Mouse (Mus musculus) mature B cell (primary cell): ENCODE data around the gene Pkhd1.
"Not testable (repeated sequence)": the region's sequence is repeated elsewhere in the genome, so short reads cannot be mapped to it uniquely, and the experiment has no call there.

Experiments used
- in situ Hi-C: fragments of 300-500 bp; cut with MboI; formaldehyde crosslinking; loops from 2 replicates; pipeline ENCODE4 v1.14.3; 2019

Pkhd1 gene

GRCm38 (mm10) chr1:20301631-20302030 lies 316.2 kb downstream of the Pkhd1 start:
- in situ Hi-C loops = no loop called here

- in situ Hi-C loops = no loop called here
Observed at GRCm38 (mm10) chr1:20288696-20289095, 329.2 kb downstream of the Pkhd1 start.

DNA sequence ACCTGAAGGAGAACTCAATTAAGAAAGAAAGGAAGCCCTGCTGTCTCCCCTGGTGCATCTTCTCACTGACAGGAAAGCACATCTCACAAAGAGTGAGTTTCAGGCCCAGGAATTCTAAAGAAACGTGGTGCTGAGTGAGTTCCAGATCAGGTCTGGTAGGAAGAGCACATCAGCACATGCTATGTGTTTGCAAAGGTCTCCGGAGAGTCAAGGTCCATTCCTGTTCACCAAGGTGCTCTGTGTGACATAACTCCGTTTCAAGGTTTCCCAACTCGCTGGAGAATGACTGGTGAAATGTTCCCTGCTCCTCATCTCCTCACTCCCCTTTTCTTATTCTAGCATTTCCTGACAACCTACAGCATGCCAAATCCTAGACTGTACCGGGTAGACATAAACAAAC lies 357.5 kb downstream of the Pkhd1 start:
- in situ Hi-C loops = no loop called here

GRCm38 (mm10) chr1:20248169-20248568 lies 369.7 kb downstream of the Pkhd1 start:
- in situ Hi-C loops = no loop called here

DNA sequence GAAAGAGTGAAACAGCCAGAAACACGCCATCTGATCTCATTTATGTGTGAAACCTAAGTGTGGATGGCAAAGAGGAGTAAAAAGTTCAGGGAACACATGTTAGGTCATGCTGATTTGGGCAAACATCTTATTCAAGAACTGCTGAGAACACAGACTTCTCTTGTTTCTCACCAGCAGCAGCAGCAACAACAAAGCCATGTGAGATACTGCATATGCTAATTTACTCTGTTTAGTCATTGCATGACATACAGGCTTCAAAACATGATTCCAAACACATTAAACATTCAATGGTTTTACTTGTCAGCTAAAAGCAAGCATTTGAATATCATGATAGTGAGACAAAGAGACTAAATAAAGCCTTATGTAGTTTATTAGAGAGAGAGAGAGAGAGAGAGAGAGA lies 401.2 kb downstream of the Pkhd1 start:
- in situ Hi-C loops = no loop called here

GRCm38 (mm10) chr1:20190444-20190843 lies 427.4 kb downstream of the Pkhd1 start:
- in situ Hi-C loops = no loop called here

GRCm38 (mm10) chr1:20180157-20180556 lies 437.7 kb downstream of the Pkhd1 start:
- in situ Hi-C loops = no loop called here

DNA sequence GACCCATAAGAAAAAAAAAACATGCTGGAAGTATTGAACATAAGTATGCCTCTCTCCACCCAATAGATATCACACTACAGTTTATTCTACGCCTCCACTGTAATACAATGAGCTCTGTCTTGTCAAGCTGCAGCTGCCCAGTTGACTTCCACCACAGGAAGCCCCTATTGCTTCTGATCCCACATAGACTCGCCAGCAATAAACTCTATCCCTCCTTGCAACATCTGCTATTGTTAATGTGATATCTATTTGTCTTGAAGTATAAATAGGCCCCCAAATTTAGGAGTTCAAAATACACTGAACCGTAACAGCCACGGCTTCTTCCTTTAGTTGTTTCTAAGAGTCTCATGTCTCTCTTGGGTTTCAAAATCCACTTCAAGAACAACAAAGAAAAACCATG lies 446.7 kb downstream of the Pkhd1 start:
- in situ Hi-C loops = no loop called here

DNA sequence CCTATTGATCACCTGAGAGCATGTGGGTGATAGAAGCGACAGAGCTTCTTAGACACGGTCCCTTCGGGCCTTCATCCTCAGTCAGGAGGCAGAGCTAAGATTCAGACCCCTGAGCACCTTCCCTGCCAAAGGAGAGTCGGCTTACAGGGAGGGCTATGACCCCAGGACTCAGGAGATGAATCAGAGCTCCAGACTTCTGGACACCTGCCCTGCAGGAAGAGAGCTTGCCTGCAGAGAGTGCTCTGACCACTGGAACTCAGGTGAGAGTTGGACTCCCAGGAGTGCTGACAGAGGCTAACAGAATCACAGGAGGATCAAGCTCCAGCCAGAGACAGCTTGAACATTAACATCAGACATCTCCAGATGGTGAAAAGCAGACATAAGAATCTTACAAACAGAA lies 467.2 kb downstream of the Pkhd1 start:
- in situ Hi-C loops = not testable (repeated sequence)

GRCm38 (mm10) chr1:20150016-20150415 lies 467.8 kb downstream of the Pkhd1 start:
- in situ Hi-C loops = no loop called here

- in situ Hi-C loops = no loop called here
Observed at GRCm38 (mm10) chr1:20136205-20136604, 481.7 kb downstream of the Pkhd1 start.

DNA sequence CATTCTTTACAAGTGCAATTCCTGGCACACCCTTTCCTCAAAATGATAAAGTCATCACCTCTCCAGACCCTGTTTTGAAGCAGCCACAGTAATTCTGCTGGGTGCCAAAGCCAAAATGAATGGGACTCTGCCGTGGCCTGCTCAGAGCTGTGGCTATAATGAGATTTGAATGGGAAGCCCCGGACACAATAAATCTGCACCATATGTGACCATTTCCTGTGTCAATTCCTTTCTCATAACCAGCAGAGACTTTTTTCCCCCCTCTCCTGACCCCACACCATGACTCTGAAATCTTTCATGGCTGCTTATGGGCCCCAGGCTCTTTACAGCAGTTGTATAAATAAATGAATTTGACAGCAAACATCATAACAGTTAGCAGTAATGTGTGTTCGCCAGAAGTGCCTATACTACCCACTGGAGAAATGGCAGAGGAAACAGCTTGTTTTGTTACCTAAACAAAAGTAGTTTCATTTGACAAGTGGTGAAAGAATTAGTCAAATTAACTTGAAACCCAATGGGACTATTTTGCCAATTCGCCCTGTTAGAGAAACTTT lies 482.7 kb downstream of the Pkhd1 start:
- in situ Hi-C loops = no loop called here

GRCm38 (mm10) chr1:20133636-20134035 lies 484.2 kb downstream of the Pkhd1 start:
- in situ Hi-C loops = no loop called here

DNA sequence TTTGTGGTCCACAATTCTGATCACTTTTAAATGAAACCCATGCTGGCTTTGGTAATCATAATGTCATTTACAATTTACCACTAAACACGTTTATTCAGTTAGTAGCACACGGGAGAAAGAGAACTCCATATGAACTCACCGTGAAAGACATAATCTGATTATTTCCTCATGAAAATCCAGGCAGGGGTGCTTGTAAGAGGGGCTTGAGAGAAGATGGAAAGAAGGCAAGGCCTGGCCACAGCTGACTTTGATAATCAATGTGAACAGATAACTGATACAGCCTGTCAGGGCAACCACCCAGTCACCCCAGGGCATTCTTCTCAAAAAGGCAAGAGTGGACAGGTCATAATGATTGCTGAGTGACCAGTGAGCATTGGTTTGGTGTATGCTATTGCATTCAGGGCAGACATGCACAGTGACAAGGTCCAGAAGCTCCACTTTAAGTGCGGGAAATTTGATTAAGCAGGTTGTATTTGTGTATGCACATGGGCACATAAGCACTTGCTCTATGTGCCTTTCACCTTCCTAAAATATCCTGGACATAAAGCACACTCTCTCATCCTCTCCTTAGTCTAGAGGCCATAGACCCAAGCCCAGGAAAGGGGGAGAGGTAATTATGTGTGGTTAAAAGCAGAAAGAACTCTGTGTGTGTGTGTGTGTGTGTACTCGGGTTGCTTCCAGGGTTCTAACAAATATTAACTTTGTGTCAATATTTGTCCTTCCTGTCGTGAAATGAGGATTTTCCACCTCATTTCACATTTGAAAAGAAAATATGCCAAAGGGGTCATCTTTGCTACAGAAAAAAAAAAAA lies 485.9 kb downstream of the Pkhd1 start:
- in situ Hi-C loops = no loop called here

- in situ Hi-C loops = no loop called here
Observed at GRCm38 (mm10) chr1:20117331-20117730, 500.5 kb downstream of the Pkhd1 start.

DNA sequence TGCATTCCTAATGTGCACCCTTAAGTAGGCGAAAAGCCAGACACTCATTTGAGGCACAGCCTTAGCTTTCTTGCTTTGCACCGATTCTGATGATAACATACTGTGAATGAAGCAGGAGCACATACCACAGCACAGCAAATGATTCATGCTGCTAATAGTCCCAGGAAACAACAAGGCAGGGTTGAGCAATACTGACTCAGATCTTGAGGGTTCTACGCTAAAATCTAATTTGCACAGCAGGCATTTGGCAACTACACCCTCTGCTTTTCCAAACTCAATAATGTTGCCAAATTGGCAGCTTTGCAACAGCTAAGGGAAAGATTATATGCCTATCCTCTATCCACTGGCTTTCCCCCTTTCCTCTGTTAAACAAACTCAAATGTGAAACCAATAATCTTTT lies 548.1 kb downstream of the Pkhd1 start:
- in situ Hi-C loops = no loop called here

- in situ Hi-C loops = no loop called here
Observed at GRCm38 (mm10) chr1:20058245-20058644, 559.6 kb downstream of the Pkhd1 start.

GRCm38 (mm10) chr1:20039389-20039788 lies 578.5 kb downstream of the Pkhd1 start:
- in situ Hi-C loops = no loop called here

DNA sequence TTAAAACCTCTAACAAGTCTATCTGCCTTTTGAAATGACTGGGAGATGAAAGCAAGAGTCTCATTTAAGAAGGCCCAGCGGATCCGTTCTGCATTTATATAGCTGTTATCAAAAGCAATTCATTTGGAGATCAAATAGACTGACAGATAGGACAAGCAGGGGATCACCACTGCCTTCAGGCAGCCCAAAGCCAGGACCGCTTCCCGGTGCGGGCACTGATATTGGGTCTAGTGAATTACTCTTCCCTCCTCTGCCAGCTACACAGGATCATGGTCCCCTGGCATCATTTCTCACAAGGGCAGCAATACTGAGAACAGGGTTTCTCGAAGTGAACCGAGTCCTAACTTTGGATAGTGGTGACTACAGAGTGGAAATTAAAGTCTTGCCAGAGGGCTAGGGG lies 582.6 kb downstream of the Pkhd1 start:
- in situ Hi-C loops = no loop called here

DNA sequence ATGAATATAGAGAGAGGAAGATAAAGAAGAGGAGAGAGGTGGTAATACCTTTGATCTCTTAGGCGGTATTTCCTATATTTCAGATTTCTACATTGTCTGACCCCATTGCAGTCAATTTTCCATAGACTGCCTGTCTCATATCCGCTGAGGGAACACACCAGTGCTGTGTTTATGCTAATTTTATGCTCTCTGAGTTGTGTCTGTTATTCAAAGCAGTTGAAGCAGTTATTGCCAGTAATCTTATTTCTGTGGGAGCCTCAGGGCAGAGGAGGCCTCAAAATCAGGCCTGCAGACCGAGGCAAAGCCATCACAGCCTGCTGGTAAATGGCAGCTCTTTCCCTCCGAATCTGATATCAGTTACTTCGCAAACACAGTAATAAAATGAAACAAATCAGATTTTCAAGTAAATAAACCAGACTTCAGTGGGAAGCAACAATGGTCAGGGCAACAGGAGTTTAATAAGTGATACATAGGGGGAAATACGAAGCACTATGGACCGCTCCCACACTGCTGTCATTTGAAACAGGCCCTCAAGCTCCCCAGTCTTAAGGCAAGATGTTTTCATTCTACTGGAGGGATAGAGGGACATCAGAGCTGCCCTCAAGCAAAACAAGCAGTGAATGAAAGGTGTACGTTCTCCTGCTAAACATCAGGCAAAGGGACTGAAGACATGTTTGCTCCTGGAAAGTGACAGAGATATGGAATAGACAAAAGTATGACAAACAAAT lies 599.5 kb downstream of the Pkhd1 start:
- in situ Hi-C loops = no loop called here

DNA sequence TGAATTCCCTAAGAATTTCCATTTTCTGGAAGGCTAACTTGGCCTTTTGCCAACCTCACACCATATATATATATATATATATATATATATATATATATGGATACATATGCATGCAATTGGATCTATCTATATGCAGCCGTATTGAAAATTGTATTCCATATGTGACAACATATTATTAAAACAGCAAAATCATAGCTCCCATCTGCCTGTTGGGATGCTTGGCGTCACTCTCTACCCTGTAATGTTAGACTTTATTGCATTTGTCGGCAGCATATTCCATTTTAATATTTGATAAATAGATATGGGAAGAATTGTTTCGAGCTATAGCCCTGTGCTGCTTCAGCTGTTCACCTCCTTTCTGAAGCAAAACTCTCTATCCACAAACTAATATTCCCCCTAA lies 600.2 kb downstream of the Pkhd1 start:
- in situ Hi-C loops = no loop called here
